Mouse (Mus musculus): ENCODE data around the gene Ccnt1.
"Not testable (repeated sequence)": the region's sequence is repeated elsewhere in the genome, so short reads cannot be mapped to it uniquely, and the experiment has no call there.

The Ccnt1 gene

DNA sequence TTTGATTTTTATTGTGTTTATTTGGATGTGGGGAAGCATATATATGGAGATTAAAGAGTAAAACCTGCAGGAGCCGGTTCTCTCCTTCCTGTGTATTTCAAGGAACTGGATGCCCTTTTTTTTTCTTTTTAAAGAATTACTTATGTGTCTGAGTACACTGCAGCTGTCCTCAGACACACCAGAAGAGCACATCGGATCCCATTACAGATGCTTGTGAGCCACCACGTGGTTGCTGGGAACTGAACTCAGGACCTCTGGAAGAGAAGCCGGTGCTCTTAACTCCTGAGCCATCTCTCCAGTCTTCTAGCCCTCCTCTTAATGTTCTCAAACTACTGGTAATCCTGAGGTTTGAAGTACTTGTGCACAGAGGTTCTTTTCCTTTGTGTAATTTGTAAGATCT is 32.8 kb downstream of the Ccnt1 start:
- DNase-seq, result no peak

DNA sequence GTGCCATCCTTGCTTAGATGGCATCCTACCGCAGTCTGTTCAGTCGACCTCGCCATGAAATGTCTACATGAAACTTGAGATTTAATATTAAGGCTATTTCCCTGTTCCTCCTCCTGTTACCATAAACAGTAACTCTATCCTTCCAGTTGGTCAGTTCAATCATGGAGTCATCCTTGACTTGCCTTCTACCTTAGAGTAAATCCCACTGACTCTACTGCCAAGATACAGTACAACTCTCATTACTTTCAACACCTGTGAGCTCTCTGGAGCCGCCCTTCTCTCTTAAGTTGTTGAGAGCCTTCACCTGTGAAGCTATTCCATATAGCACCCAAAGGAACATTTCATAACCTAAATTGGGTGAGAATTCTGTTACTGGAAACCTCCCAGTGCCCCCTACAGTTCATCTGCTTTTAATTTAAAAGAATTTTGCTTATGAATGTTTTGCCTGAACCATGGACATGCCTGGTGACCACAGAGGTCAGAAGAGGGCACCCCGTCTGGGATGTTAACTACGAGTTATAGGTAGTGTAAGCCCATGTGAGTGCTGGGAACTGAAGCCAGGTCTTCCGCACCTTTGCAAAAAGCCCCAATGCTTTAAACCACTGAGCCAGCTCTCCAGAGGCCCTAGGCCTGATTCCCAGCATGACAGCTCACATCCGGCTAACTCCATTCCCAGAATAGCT is 33.8 kb downstream of the Ccnt1 start:
- no peak for DNase-seq

- no peak for DNase-seq
These were observed 34.8 kb downstream of the Ccnt1 start for GRCm38 (mm10) chr15:98535921-98536320.

DNA sequence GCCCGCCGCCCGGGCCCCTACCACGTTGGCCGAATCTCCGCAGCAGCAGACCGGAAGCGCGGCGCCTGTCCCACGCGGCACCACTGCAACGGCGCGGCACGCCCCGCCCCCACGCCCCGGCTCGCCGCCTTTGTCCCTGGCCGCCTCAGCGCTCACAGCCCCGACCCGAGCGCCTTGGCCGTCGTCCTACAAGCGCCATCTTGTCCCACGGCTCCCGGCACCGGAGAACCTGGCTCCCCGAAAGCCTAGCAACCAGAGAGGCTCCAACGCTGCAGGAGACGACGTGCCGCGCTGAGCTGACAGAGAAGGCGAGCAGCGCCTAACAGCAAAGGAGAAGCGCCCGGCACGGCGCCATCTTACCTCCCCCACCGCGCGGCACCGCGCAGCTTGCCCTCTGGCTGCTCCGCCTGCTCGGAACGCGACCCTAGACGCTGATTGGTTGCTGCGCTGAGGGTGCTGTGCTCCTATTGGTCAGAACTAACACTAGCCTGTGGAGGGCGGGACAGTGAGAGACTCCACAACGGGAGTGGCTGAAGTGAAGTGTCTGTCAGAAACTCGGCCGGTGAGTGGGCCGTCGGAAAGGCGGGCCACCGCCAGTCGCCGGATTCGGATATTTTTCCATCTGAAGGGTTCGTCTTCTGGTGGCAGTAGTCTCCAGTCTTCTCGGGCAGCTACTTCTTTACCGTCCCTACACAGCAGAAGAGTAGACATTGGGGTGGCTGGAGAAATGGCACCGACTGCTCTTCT is 36.7 kb downstream of the Ccnt1 start, which contains the start of gene Kansl2:
Gene Kansl2 (minus strand): TSS at position 384 of the 747 bp plus-strand sequence.
- peak; percentile 99 for DNase-seq

DNA sequence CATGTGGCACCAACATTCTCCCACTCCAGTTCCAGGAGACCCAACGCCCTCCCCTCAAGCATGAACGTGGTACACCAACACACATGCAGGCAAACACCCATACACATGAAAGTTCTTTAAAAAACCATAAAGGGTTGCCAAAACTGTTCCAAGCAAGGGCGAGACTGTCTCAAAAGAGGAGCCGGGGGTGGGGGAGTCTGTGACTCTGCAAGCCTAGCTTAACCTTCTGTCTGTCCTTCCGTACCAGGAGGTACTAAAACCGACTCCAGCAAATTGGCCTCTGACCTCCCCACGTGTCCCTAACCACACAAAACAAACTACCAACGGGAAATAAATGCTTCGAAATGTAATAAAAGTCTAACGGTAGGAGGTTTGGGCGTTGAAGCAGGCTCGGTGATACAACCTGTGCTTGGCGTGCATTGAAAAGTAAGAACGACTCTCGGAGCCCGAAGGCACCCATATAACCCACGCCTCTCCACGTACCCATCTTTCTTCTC is 37.6 kb downstream of the Ccnt1 start:
- no peak for DNase-seq

DNA sequence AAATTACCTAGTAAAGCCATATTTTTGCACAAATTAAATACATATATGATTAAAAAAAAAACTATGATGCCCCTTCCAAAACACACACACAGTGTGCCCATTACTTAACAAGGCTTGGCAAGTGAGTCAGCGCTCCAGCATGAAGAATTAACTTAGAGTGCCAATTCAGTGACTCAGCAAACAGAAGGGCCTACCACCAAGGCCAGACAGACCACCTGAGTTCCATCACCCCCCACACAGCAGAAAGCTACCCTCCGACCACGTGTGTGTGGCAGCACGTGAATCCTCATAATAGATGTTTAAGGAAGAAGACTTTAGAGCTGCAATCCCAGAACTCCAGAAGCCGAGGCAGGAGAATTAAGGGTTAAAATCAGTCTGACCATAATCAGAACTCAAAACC is 38.4 kb downstream of the Ccnt1 start:
- no peak for DNase-seq

GRCm38 (mm10) chr15:98528066-98528563 is 42.6 kb downstream of the Ccnt1 start:
- no peak for DNase-seq

- DNase-seq, result no peak
These were observed 43.5 kb downstream of the Ccnt1 start for GRCm38 (mm10) chr15:98527056-98527771.

DNA sequence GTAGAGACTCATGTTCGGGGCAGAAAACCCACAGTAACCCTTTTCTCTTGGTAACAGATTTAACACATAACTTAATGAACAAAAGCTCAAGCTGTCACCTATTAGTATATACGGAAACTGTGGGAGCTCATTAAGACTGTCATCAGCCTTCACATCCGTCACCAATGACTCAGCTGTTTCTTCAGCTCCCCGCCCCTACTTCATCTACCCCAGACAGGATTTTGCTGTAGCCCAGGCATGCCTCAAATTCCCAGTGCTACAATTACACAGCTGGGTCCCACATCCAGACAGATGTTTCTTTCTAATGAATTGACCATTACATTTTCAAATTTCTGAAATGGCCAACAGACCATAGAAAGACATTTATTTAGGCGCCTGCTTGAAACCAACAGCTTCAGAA is 44.7 kb downstream of the Ccnt1 start:
- DNase-seq, result no peak

DNA sequence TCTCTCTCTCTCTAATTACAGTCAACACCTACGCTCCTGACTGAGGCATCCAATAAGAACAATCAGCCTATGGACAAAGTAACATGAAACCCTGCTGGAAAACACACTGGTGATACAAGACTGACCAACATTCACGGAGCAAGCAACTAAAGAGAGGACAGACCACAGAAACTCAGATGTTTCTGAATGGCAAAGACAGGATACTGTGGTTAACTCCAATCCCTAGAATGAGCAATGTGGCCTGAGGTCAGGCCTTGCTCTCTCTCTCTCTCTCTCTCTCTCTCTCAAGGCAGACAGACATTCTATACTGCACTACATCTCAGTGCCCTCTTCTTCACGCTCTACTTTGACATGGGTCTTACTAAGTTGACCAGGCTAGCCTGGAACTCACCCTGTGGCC is 49.5 kb downstream of the Ccnt1 start:
- no peak for DNase-seq

DNA sequence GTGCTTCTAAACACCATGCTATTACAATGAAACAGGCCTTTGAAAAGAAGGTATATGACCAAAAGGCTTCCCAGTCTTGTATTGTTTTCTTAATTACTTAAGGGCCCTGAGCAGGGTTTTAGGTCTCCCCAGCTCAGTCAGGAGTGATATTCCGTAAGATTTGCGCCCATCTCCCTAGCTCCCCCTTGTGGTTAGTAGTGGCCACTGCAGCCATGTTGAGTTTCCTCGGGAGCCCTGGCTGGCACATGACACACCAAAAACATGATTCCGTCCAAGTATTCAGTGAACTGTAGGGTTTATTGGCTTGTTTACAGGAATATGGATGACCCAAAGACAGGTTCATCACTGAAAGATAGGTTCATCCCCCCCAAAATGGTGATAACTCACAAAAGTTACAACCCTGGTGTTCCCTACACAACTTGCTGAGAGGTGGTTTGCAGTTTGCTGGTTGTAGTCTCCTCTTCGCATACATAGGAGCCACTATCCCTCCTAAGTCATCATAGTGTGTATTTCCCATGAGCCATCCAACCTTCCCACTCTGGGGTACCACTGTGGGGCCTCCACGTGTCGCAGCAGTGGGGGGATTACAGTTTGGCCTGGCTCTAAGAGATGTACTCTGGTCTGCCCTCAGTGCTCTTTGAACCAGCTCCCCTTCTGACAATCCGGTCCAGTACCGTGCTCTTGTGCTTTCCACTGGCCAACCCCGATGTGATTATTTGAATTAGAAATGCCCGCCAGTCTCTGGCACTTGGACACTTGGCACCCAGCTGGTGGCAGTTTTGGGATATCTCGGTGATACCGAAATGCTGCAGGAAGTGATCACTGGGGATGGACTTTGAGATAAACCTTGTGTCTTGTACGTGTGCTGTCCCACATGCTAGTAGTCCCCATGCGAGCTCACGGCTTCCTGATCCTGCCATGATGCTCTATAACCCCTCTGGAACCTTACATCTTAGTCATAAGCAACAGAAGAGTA is 53.1 kb downstream of the Ccnt1 start:
- DNase-seq, result peak; percentile 68

DNA sequence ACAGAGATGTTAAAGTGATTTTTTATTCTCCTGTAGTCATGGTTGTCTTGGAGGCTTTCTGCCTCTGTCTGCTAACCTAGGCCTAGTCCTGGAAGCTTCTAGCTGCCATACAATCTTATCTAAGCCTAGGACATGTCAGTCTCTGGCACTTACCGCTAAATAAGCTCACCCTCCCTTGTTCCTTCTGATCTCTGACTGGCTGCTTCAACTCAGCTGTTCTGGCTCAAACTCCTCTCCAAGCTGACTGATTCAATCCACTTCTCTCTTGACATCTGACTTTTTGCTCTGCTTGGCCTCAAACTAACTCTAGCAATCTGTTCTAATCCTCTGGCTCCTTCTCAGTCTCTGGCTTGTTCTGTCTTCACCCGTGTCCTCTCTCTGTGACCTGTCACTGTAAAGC is 55.9 kb downstream of the Ccnt1 start:
- DNase-seq, result not testable (repeated sequence)

DNA sequence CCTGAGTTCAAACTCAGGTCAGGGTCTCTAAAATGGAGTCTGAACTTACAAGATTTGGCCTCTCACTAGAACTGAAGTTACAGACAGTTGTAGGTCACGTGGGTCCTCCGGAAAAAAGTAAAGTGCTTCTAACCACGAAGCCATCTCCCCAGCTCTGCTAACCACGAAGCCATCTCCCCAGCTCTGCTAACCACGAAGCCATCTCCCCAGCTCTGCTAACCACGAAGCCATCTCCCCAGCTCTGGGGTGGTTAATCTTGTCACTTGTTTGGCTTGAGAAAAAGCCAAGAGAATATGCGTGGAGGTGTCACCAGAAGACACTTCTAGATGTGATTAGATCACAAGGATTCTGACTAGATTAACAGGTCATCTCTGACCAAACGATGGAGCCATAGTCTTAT is 56.6 kb downstream of the Ccnt1 start:
- no peak for DNase-seq

DNA sequence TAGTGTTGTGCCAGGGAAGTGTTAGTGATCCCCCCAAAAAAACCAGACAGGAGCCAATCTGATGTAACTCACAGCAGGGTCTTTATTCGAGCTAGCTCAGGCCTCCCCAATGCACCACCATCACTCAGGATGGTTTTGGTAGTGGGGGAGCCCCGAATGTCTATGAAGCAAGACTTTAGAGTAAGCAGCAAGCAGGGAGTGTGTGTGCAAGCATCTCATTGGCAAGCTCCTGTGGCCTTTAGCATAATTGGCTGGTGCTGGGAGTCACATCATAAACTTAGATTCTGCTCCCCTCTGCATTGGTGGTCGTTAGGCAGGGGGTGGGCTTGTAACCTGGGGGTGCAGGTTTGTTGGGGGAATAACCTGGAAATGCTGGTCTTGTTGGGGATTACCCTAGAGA is 57.0 kb downstream of the Ccnt1 start:
- not testable (repeated sequence) for DNase-seq

DNA sequence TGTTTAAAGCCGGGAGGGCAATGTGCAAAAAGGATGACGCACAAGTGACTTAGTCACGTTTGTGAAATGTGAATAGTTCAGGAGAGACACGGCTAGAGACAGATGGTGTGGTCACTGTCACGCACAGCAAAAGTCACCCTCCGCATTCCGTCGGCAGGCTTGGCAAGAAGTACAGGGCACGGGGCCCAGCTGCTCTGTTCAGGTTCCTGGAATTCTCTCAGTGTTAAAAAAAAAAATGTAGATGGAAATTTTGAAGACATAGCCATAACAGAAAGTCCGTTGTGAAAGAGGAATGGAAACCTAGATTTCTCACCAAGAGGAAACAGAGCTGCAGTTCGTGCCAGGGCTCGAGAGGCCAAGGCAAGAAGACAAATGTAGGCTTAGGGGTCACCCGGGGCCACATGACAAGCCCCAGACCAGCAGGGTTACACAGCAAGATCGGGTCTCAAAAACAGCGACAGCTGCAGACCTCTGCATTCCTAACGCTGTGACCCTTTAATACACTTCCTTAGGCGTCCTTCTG is 57.9 kb downstream of the Ccnt1 start:
- DNase-seq, result no peak

GRCm38 (mm10) chr15:98512232-98512631 is 58.5 kb downstream of the Ccnt1 start:
- DNase-seq, result no peak

GRCm38 (mm10) chr15:98511386-98511928 is 59.3 kb downstream of the Ccnt1 start:
- no peak for DNase-seq

GRCm38 (mm10) chr15:98510438-98511385 is 60.0 kb downstream of the Ccnt1 start:
- peak; percentile 89 for DNase-seq

- DNase-seq, result no peak
These were observed 61.3 kb downstream of the Ccnt1 start for GRCm38 (mm10) chr15:98509387-98509786.

DNA sequence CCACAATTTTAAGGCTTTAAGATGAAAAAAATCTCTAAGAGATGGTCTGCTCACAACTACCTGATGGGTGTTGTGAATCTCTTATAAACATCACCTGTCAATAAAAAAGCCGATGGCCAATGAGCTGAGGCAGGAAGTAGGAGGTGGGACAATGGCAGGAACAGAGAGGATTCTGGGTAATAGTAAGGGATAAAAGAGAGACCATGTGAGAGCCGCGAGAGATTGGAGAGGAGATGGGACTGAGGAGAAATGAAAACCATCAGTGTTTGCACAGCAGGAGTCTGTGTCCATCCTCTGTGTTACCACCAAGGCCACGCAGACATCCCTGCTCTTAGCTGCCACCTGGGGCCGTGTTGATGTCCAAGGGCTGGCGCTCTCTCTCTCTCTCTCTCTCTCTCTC is 63.4 kb downstream of the Ccnt1 start:
- DNase-seq, result no peak

Data from retina, postnatal 1 day (tissue).